16 mouse cellular contexts compared by ENCODE assay signal in genomic region chr19:38274747-38275421, GRCm38 (mm10). TPM values are rescaled to one million over a fixed set of nuclear protein-coding genes. Genes with fewer than 3 reads are reported as not detected.
DNase-seq lines count a peak whose midpoint lies in the region; ATAC-seq and TF ChIP-seq lines count a peak whose summit lies in the region.
"Had no signal": no experiment of that assay in that cellular context is flagged by ENCODE, and none has a peak within 500 bp of the region (broad histone marks: within the 10 kb centered on the region; RNA-seq: fewer than 3 reads in every experiment).

No protein-coding gene starts in this region.

- no peak overlapping the region for H3K9ac ChIP-seq in heart, embryonic 11.5 days (ENCODE audit: low read depth, low read length)
- no peak overlapping the region for H3K9ac ChIP-seq in lung, postnatal 0 days (replicated peaks; ENCODE audit: low read depth)
- H3K9ac ChIP-seq: liver, embryonic 13.5 days had no signal

- no peak for ATAC-seq in heart, embryonic 11.5 days (replicated peaks; ENCODE audit: insufficient number of reproducible peaks, low FRiP score, low TSS enrichment)
- ATAC-seq in lung, postnatal 0 days: no peak

- H3K9me3 ChIP-seq in heart, embryonic 11.5 days (replicated peaks; ENCODE audit: control insufficient read depth, low read length): no peaks in the 10 kb centered on the region
- no peaks in the 10 kb centered on the region for H3K9me3 ChIP-seq in lung, postnatal 0 days (ENCODE audit: low read length)
- H3K9me3 ChIP-seq: forebrain, embryonic 10.5 days; heart, embryonic 10.5 days; liver, embryonic 13.5 days had no signal

- TF ChIP-seq CTCF in lung, postnatal 0 days (IDR thresholded peaks at IDR 0.05): no peak

- H3K27me3 ChIP-seq in heart, embryonic 11.5 days (ENCODE audit: control insufficient read depth, insufficient read depth, low read length): peaks cover 2% of the 10 kb centered on the region; the same call in 1 of the 2 replicates
- H3K27me3 ChIP-seq in lung, postnatal 0 days (replicated peaks; ENCODE audit: insufficient read depth, low read length): no peaks in the 10 kb centered on the region
- H3K27me3 ChIP-seq: CH12.LX; liver, embryonic 13.5 days had no signal

- H3K4me2 ChIP-seq in heart, embryonic 11.5 days: no peak overlapping the region
- no peak overlapping the region for H3K4me2 ChIP-seq in lung, postnatal 0 days (replicated peaks; ENCODE audit: low read depth, low read length)
- H3K4me2 ChIP-seq: liver, embryonic 13.5 days had no signal

- no peak for TF ChIP-seq EP300 in lung, postnatal 0 days (IDR thresholded peaks at IDR 0.05)

- 80% methylated on average over 15 of the region's 15 CpGs for WGBS in heart, embryonic 11.5 days (ENCODE audit: insufficient replicate concordance)
- WGBS in lung, postnatal 0 days: 58% methylated on average over 15 of the region's 15 CpGs

- no peaks in the 10 kb centered on the region for H3K4me1 ChIP-seq in heart, embryonic 11.5 days (ENCODE audit: control insufficient read depth, insufficient read depth, low read length)
- H3K4me1 ChIP-seq in lung, postnatal 0 days (ENCODE audit: insufficient read depth, low read depth, low read length): no peaks in the 10 kb centered on the region
- H3K4me1 ChIP-seq: heart, embryonic 10.5 days; liver, embryonic 13.5 days had no signal

- H3K36me3 ChIP-seq in heart, embryonic 11.5 days (ENCODE audit: control insufficient read depth, insufficient read depth, low read length): no peaks in the 10 kb centered on the region
- no peaks in the 10 kb centered on the region for H3K36me3 ChIP-seq in lung, postnatal 0 days (ENCODE audit: insufficient read depth, low read length)
- H3K36me3 ChIP-seq: forebrain, embryonic 10.5 days; heart, embryonic 10.5 days; liver, embryonic 13.5 days had no signal

- no peak overlapping the region for H3K4me3 ChIP-seq in heart, embryonic 11.5 days (ENCODE audit: low read depth, low read length)
- no peak overlapping the region for H3K4me3 ChIP-seq in lung, postnatal 0 days (ENCODE audit: low read depth, low read length)
- H3K4me3 ChIP-seq: forebrain, embryonic 10.5 days; heart, embryonic 10.5 days; liver, embryonic 13.5 days had no signal

- no peak overlapping the region for H3K27ac ChIP-seq in heart, embryonic 11.5 days (ENCODE audit: low read depth, low read length)
- H3K27ac ChIP-seq in lung, postnatal 0 days (ENCODE audit: low read length): no peak overlapping the region
- H3K27ac ChIP-seq: forebrain, embryonic 10.5 days; heart, embryonic 10.5 days; liver, embryonic 13.5 days had no signal

- peak; percentile 86 for DNase-seq in heart, adult 11 months
- peak; percentile 63 for DNase-seq in lung, postnatal 0 days (ENCODE audit: low spot score)
- no peak for DNase-seq in lung, adult 18-20 months
- peak; percentile 49 for DNase-seq in ES-CJ7 (ENCODE audit: low read depth, low spot score)
- DNase-seq in brain, adult 2 months (ENCODE audit: low read depth, low spot score): peak; percentile 61
- DNase-seq in gastrocnemius, adult 18-20 months (ENCODE audit: low spot score): no peak
- DNase-seq: cerebellum, adult 9-10 months; heart, postnatal 4 days; kidney, postnatal 36 days; liver, embryonic 13.5 days; thymus, adult 2 months had no signal

RNA-seq across cellular contexts. Expression of gene Lgi1, which starts 10.5 kb away (rescaled TPM):
- 0.31 and 0.84 TPM in 2 replicates for polyA plus RNA-seq in heart, embryonic 11.5 days (2014; fragmentation: Nextera tagmentation; extraction: Ambion mirVana)
- 0.07 TPM in 1 of 2 replicates, not detected in the other for polyA plus RNA-seq in lung, postnatal 0 days (2015; fragmentation: Nextera tagmentation; extraction: Ambion mirVana)
- total RNA-seq in gastrocnemius, adult 18-20 months (2021): 1 to 10 TPM; 4.3 to 6.8 TPM
- total RNA-seq: megakaryocyte-erythroid progenitor cell, adult 5-6 weeks had no signal

RNA-seq across cellular contexts. Expression of gene Fra10ac1, which starts 50.9 kb away (rescaled TPM):
- polyA plus RNA-seq in heart, embryonic 11.5 days (2014; fragmentation: Nextera tagmentation; extraction: Ambion mirVana): 27.6 and 32.1 TPM in 2 replicates
- 20.2 and 20.8 TPM in 2 replicates for polyA plus RNA-seq in lung, postnatal 0 days (2015; fragmentation: Nextera tagmentation; extraction: Ambion mirVana)
- 10 to 100 TPM; 11.6 to 12.1 TPM for total RNA-seq in gastrocnemius, adult 18-20 months (2021)

Comparison
In these comparisons a context has a peak if more than half of its experiments do, and no peak if none do; other contexts are left out.
1. DNase-seq: peak in heart, adult 11 months (single experiment), lung, postnatal 0 days (single experiment), ES-CJ7 (single experiment) and brain, adult 2 months (single experiment); none in lung, adult 18-20 months (0 of 2) and gastrocnemius, adult 18-20 months (single experiment).